Mouse (Mus musculus): Measurements from ENCODE around the gene Pard3b. TPM values are rescaled to one million over a fixed set of nuclear protein-coding genes. Genes with fewer than 3 reads are reported as not detected.

The Pard3b gene
- total RNA-seq, 2 experiments from 2014 or later: 1.3 TPM; not detected in 1

DNA sequence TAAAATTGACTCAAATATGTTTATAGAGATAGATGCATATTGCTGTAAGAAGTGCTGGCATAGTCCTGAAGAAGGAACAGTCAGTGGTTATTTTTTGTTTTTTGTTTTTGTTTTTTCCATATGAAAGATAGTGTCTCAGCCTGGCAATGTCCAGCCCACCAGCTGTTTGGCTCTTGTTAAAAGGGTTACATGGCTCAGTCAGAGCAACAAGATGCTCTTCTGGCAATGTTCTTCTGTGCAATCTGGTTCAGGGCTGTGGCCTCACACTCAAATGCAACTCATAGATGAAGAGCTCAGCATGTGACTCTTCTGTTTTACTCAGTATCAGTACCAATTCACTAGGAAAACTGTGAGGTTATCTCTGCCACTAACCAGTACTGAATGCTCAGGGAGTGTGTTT is 104.2 kb downstream of the Pard3b start:
- no peak for ATAC-seq (replicated peaks; ENCODE audit: low FRiP score, poor library complexity, severe bottlenecking)

DNA sequence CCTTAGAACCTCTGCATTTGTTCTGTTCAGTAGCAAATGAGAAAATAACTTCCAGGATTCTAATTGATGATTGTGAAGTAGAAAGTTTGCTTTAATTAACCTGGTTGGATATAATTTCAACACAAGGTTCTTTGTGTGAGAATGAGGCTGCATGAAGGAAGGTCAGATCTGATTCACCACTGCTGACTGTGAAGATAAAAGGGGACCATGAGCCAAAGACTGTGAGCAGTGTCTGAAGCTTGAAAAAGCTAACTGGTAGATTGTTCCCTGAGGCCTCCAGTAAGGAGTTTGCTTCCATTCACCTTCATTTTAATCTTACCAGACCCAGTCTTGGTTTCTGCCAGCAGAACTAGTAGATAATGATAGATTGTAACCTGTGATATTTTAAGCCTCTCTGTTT is 108.9 kb downstream of the Pard3b start:
- ATAC-seq (replicated peaks; ENCODE audit: low FRiP score, poor library complexity, severe bottlenecking): no peak

- ATAC-seq (replicated peaks; ENCODE audit: low FRiP score, poor library complexity, severe bottlenecking): no peak
Observed at GRCm38 (mm10) chr1:61751008-61751407, 112.4 kb downstream of the Pard3b start.

GRCm38 (mm10) chr1:61756771-61757170 is 118.1 kb downstream of the Pard3b start:
- ATAC-seq (replicated peaks; ENCODE audit: low FRiP score, poor library complexity, severe bottlenecking): no peak

DNA sequence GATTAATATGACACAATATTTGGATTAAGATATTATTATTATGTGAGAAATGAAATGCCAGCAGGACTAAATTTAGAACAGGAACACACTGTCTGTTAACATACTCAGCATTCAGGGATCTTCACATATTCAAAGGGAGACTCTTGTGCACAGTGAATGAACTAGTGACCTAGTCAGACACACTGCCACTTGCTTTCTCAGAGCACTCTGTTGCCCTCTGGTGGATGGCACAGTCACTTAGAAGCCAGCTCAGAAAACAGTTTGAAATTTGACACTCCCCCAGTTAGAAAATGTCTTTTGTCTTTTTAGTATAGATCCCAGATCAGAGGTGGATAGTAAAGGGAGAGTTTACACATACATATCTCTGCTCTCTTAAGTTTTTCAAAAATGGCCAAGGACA is 132.6 kb downstream of the Pard3b start:
- ATAC-seq (replicated peaks; ENCODE audit: low FRiP score, poor library complexity, severe bottlenecking): no peak

- no peak for ATAC-seq (replicated peaks; ENCODE audit: low FRiP score, poor library complexity, severe bottlenecking)
Observed at GRCm38 (mm10) chr1:61778731-61779130, 140.1 kb downstream of the Pard3b start.

- no peak for ATAC-seq (replicated peaks; ENCODE audit: low FRiP score, poor library complexity, severe bottlenecking)
Observed at GRCm38 (mm10) chr1:61779906-61780305, 141.3 kb downstream of the Pard3b start.

- ATAC-seq (replicated peaks; ENCODE audit: low FRiP score, poor library complexity, severe bottlenecking): no peak
Observed at GRCm38 (mm10) chr1:61796296-61796695, 157.7 kb downstream of the Pard3b start.

- no peak for ATAC-seq (replicated peaks; ENCODE audit: low FRiP score, poor library complexity, severe bottlenecking)
Observed at GRCm38 (mm10) chr1:61820213-61820612, 181.6 kb downstream of the Pard3b start.

GRCm38 (mm10) chr1:61825560-61826191 is 187.1 kb downstream of the Pard3b start:
- ATAC-seq (replicated peaks; ENCODE audit: low FRiP score, poor library complexity, severe bottlenecking): no peak

GRCm38 (mm10) chr1:61837006-61837544 is 198.5 kb downstream of the Pard3b start:
- no peak for ATAC-seq (replicated peaks; ENCODE audit: low FRiP score, poor library complexity, severe bottlenecking)

DNA sequence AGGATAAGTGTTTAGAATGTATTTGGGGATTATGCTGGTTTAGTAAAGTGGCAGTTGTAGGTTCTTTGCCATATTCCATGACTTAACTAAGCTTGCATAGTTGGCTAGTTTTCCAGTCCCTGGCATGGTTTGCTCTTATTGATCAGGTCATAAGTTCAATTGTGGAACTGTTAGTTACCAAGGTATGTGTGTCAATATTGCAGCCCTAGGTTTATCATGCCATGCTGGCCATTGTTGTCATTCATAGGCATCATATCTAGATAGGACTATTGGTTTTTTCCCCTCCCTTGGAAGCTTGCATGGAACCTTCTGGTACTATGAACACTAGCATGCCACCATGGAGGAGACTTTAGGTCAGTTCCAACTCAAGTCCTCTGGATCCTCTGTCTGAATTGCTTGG is 208.0 kb downstream of the Pard3b start:
- ATAC-seq (replicated peaks; ENCODE audit: low FRiP score, poor library complexity, severe bottlenecking): no peak

DNA sequence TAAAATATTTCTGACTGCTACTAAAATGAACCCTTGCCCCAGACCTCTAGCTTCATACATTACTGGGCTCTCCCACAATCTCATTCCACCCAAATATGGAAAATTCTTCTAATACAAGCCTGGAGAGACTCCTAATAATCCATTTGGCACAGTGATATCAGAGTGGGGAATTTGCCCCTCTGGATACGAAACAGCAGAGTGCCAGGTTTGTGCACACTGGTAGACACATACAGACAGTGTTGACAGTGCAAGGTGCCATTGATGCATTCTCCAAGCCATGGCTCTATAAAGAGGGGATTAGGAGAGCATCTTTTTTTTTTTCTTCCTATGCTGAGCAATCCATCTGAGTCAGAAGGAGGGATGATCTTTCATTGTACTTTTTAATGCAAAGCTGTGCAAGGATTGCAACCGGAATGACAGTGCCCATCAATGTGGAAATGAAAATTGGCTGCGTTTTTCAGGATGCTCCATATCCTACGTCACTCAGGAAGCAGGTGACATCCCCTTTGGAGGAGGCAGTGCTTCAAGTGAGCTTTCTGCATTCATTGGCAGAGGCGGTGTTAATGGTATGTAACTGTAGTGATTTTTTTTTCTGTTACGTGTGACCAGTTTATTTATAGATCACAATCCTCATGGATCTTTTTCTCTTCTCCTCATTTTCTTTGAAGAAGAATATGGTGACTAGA is 210.5 kb downstream of the Pard3b start:
- no peak for ATAC-seq (replicated peaks; ENCODE audit: low FRiP score, poor library complexity, severe bottlenecking)

- ATAC-seq (replicated peaks; ENCODE audit: low FRiP score, poor library complexity, severe bottlenecking): no peak
Observed at GRCm38 (mm10) chr1:61850471-61850870, 211.8 kb downstream of the Pard3b start.

GRCm38 (mm10) chr1:61851176-61851575 is 212.6 kb downstream of the Pard3b start:
- ATAC-seq (replicated peaks; ENCODE audit: low FRiP score, poor library complexity, severe bottlenecking): no peak

DNA sequence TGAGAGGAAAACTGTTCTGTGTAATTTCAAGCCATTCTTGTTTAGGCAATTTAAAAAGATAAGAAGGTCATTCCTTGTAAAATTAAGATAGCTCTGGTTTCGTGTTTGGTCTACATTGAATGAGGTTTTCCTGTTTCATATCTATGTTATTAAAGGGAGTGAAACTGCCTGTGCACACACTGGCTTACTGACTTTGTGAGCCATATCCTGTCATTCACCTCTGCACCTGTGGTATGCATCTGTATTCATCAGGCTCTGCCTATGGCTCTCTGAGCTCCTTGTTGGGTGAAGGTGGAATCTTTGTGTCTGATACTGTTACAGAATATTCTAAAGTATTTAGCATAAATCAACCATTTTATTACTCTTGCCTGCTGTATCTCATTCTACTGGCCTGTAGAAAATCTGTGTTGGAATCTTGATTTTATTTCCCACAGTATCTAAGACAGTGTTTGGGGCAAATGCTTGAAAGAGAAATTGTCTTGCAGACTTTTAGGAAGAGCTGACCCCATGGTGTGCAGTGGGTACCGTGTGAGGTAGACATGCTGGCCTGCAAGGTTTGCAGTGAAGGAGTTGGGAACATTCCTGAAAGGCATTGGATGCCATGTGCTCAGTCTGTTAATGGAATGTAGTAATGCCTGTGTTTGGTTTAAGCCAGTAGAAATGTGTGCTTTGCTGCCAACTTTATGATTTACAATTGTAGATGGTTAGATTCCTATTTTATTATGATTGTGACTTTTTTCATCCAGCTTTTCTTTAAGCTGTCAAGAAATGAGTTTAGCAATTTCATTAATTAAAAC is 228.9 kb downstream of the Pard3b start:
- ATAC-seq (replicated peaks; ENCODE audit: low FRiP score, poor library complexity, severe bottlenecking): no peak

DNA sequence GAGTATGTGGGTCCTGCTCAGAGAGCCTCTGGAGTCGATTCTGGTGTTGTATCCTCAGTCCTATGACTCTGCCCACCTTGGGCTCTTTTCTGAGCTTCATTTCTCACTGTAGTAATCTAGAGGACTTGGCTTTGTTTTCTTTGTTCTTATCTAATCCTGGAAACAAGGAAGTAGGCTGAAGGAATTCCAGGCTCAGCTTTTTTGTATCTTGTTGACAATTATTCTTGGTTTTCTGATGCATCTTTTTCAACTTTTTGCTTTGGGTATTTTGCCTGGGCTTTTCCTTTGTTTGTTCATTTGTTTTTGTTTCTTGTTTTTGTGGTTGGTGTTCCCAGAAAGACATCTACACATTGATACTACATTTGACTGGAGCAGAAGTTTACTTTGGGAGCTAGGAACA is 236.3 kb downstream of the Pard3b start:
- no peak for ATAC-seq (replicated peaks; ENCODE audit: low FRiP score, poor library complexity, severe bottlenecking)

- no peak for ATAC-seq (replicated peaks; ENCODE audit: low FRiP score, poor library complexity, severe bottlenecking)
Observed at GRCm38 (mm10) chr1:61879706-61880470, 241.3 kb downstream of the Pard3b start.

- no peak for ATAC-seq (replicated peaks; ENCODE audit: low FRiP score, poor library complexity, severe bottlenecking)
Observed at GRCm38 (mm10) chr1:61896048-61896447, 257.4 kb downstream of the Pard3b start.

All from erythroid progenitor cell, adult 5-6 weeks (primary cell).